Mouse (Mus musculus) erythroblast, adult 5-6 weeks (primary cell): ENCODE results near the gene Stmn3. TPM values are rescaled to one million over a fixed set of nuclear protein-coding genes. Genes with fewer than 3 reads are reported as not detected.
A peak's percentile ranks its signal among the peaks of the same experiment; 100 is the strongest.

ENCODE experiments used
- ATAC-seq: replicated peaks from 2 replicates; pipeline ENCODE4 v1.8.0; 2016; ENCODE audit warnings: moderate number of reproducible peaks, mild to moderate bottlenecking, moderate TSS enrichment, inconsistent platforms; ENCODE audit not compliant: poor library complexity, low FRiP score, severe bottlenecking
- total RNA-seq, 2 experiments: library from RNA; stranded (forward) in 1 of 2; stranded (reverse) in 1 of 2; fragments of 150-400 nt in 1 of 2; fragments of 200-764, 138-1000 nt in 1 of 2; gene quantifications; 2 replicates each; pipeline versions ENCODE4 v1.2.3 to v1.2.4; 2015 to 2017; ENCODE audit warnings: low replicate concordance in 2 of 2

Stmn3 gene
- total RNA-seq (2015; ENCODE audit: low replicate concordance) (not detected in 2 replicates), total RNA-seq (2017; ENCODE audit: low replicate concordance) (not detected in 2 replicates)

GRCm38 (mm10) chr2:181314080-181314810 lies at the start of gene Stmn3:
Gene Stmn3, minus strand, starts transcription at chr2:181314500.
- no peak for ATAC-seq

- no peak for ATAC-seq
Measured at GRCm38 (mm10) chr2:181363946-181364345, 49.6 kb upstream of the Stmn3 start.

- no peak for ATAC-seq
Measured at GRCm38 (mm10) chr2:181356780-181357179, 42.5 kb upstream of the Stmn3 start.

GRCm38 (mm10) chr2:181342766-181343165 lies 28.5 kb upstream of the Stmn3 start:
- ATAC-seq, result no peak

GRCm38 (mm10) chr2:181340426-181340825 lies 26.1 kb upstream of the Stmn3 start:
- ATAC-seq, result no peak

GRCm38 (mm10) chr2:181334023-181334422 lies 19.7 kb upstream of the Stmn3 start:
- peak; percentile 93 for ATAC-seq

GRCm38 (mm10) chr2:181332542-181332941 lies 18.2 kb upstream of the Stmn3 start:
- ATAC-seq, result no peak

- no peak for ATAC-seq
Measured at GRCm38 (mm10) chr2:181326098-181326497, 11.8 kb upstream of the Stmn3 start.

GRCm38 (mm10) chr2:181322136-181322535 lies 7.8 kb upstream of the Stmn3 start:
- ATAC-seq, result no peak

- ATAC-seq, result peak; percentile 20
Measured at GRCm38 (mm10) chr2:181320103-181320499, 5.8 kb upstream of the Stmn3 start.

- peak; percentile 96 for ATAC-seq
Measured at GRCm38 (mm10) chr2:181319248-181320102, 5.2 kb upstream of the Stmn3 start, which contains the start of gene Rtel1. Gene Rtel1, plus strand, starts transcription at chr2:181319739.

GRCm38 (mm10) chr2:181313344-181314079 lies 788 bp downstream of the Stmn3 start:
- ATAC-seq, result no peak

GRCm38 (mm10) chr2:181313006-181313343 lies 1.3 kb downstream of the Stmn3 start:
- ATAC-seq, result no peak

GRCm38 (mm10) chr2:181312435-181312834 lies 1.9 kb downstream of the Stmn3 start:
- no peak for ATAC-seq

GRCm38 (mm10) chr2:181307144-181307804 lies 7.0 kb downstream of the Stmn3 start:
- peak; percentile 46; the same call in 1 of the 2 replicates for ATAC-seq

- no peak for ATAC-seq
Measured at GRCm38 (mm10) chr2:181304944-181305343, 9.4 kb downstream of the Stmn3 start.

GRCm38 (mm10) chr2:181302041-181302440 lies 12.3 kb downstream of the Stmn3 start:
- no peak for ATAC-seq

GRCm38 (mm10) chr2:181290937-181291336 lies 23.4 kb downstream of the Stmn3 start:
- no peak for ATAC-seq

GRCm38 (mm10) chr2:181288691-181289090 lies 25.6 kb downstream of the Stmn3 start:
- no peak for ATAC-seq

GRCm38 (mm10) chr2:181287958-181288350 lies 26.3 kb downstream of the Stmn3 start, which contains the start of gene Gmeb2:
Gene Gmeb2, minus strand, starts transcription at chr2:181288035.
- ATAC-seq, result peak; percentile 93
